Mouse (Mus musculus) frontal cortex, adult 2 months (tissue): ENCODE measurements around the gene Pxt1. TPM values are rescaled to one million over a fixed set of nuclear protein-coding genes. Genes with fewer than 3 reads are reported as not detected.

ENCODE experiments used
- polyA plus RNA-seq: library from polyadenylated mRNA; depleted of rRNA; stranded (reverse); fragments of >200 nt; gene quantifications from 2 replicates; pipeline ENCODE4 v1.2.3, GENCODE M21; 2012; rRNA removed

The Pxt1 gene
- polyA plus RNA-seq, 1 experiment = not detected

Other genes starting within 250 kb of the Pxt1 start
- gene AC170998.1, start 217.8 kb downstream of the Pxt1 start, polyA plus RNA-seq = 0.95 and 1.1 TPM in 2 replicates
- 0.88 and 0.92 TPM in 2 replicates for gene Mapk13, start 174.5 kb downstream of the Pxt1 start, polyA plus RNA-seq
- 39.0 and 44.3 TPM in 2 replicates for gene Brpf3, start 142.8 kb downstream of the Pxt1 start, polyA plus RNA-seq
- 0.22 and 0.23 TPM in 2 replicates for gene Pnpla1, start 85.4 kb downstream of the Pxt1 start, polyA plus RNA-seq
- 6.6 and 8.3 TPM in 2 replicates for gene 4930539E08Rik, start 28.5 kb downstream of the Pxt1 start, polyA plus RNA-seq
- gene Kctd20, start 8.1 kb upstream of the Pxt1 start, polyA plus RNA-seq = 49.1 and 50.1 TPM in 2 replicates
- gene Stk38, start 64.2 kb upstream of the Pxt1 start, polyA plus RNA-seq = 80.7 and 86.2 TPM in 2 replicates
- 135 and 141 TPM in 2 replicates for gene Srsf3, start 88.8 kb upstream of the Pxt1 start, polyA plus RNA-seq
- gene Cdkn1a, start 147.1 kb upstream of the Pxt1 start, polyA plus RNA-seq = 37.7 and 55.8 TPM in 2 replicates
- gene Rab44, start 170.3 kb upstream of the Pxt1 start, polyA plus RNA-seq = 0.08 and 0.19 TPM in 2 replicates